Mouse (Mus musculus): ENCODE measurements around the gene Celf2. TPM values are rescaled to one million over a fixed set of nuclear protein-coding genes. Genes with fewer than 3 reads are reported as not detected.

Celf2 gene
- total RNA-seq, 2 experiments from 2014 or later: 33.3 to 58.2 TPM

DNA sequence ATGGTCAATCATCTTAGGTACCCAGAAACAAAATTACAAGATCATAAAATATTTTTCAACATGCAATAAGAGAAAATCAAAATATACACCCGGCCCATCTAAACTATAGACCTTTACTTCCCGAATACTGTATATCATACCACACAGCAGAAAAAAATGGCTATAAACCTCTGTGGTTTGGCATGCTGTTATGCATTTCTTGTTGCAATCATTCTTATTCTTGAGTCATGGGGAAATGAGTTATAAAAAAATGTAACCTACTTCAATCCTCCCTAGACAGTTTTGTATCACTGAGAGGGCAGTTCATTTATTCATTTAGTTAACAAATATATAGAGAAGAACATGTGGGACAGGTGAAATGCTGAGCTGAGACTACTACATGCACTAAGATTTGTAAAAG lies 291.3 kb downstream of the Celf2 start:
- DNase-seq (ENCODE audit: low spot score in 2 of 2): no peak

DNA sequence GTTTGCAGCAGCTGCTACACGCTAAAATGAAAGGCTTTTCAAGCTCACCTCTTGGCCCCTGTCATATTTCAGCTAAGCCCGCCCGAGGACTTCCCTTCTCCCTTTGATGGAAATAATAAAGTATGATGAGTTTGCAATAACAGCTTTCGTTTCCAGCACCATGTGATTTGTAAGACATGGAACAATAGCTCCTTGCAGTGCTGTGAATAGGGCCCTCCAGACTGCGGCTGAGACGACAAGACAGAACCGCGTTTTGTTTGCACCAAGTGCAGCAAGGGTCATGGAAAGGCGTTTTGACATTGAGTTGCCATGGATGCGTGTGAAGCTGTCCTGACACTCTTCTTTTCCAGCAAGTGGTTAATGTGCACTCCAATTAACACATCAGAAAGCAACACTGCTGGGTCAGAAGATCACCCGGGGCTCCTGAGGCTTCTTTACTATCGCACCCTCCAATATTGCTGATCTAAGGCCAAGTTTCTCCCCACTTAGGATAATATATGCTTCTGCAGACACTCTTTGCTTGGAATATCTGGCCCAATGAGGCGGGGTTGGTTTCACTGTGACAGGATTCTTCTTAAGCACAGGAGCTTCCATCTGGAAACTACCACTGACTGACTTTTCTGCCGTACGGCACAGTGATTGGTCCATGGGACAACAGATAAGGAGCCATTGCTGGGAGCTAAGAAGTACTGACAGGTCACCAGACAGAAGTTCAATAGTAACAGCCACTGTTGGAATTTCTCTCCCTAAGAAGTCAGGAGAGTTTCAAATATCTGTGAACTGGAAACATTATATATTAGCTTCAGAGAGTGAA lies 301.5 kb downstream of the Celf2 start:
- no peak for DNase-seq (ENCODE audit: low spot score in 2 of 2)

- no peak for DNase-seq (ENCODE audit: low spot score in 2 of 2)
Measured at GRCm38 (mm10) chr2:7193413-7193812, 315.9 kb downstream of the Celf2 start.

DNA sequence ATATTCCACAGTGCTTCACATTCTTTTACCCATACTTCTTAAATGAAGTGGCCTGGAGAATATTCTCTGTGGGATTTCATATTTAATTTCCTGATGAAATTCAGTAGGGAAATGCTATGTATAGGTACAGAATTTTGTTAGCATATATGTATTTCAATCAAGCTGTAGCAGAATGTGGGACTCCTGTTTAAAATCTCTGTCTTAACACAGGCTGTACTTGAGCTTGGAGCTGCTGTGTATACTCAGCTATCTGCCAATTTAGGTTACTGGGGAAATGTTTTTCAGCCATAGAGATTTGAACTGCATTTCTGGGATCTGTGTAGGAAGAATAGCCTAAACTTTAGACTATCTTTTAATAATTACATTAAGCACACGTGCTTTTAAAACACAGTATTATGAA lies 330.2 kb downstream of the Celf2 start:
- DNase-seq (ENCODE audit: low spot score in 2 of 2): no peak

- DNase-seq (ENCODE audit: low spot score in 2 of 2): no peak
Measured at GRCm38 (mm10) chr2:7173271-7174064, 335.9 kb downstream of the Celf2 start.

- DNase-seq (ENCODE audit: low spot score in 2 of 2): no peak
Measured at GRCm38 (mm10) chr2:7171087-7171696, 338.2 kb downstream of the Celf2 start.

DNA sequence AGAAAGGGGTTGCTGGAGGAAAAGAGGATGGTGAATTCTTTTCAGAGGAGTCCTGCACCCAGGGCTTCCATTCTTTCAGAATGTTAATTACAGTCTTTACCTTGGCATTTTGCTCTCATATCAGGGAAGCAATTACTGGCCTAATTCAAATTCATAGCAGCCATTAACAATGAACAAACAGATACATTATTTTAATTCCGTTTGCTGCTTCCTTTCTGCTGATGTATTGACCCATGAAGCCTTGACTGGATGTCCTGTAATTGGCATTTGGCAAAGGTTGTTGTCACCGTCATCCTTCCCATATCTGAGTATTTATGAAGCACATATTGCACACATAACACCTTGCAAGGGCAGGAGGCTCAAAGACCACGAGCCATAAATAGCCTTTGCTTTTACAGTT lies 343.6 kb downstream of the Celf2 start:
- DNase-seq (ENCODE audit: low spot score in 2 of 2): no peak

GRCm38 (mm10) chr2:7160108-7160507 lies 349.3 kb downstream of the Celf2 start:
- DNase-seq (ENCODE audit: low spot score in 2 of 2): no peak

DNA sequence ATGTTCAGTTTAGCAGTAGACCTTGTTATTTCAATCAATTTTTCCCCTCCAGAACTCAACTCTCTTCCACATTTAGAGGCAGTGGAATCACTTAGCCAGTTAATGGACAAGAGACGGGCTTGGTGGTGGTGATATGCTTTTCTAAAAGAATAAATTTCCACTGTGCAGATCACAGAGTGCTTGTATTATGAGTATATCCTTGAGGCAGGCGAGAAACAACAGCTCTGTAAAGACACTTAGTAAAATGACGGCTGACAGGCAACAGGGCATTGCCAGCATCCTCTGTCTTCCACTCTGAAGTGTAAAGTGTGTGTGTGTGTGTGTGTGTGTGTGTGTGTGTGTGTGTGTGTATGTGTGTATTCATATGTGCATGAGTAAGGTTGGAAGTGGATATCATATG lies 362.1 kb downstream of the Celf2 start:
- DNase-seq (ENCODE audit: low spot score in 2 of 2): no peak

GRCm38 (mm10) chr2:7145541-7146043 lies 363.8 kb downstream of the Celf2 start:
- no peak for DNase-seq (ENCODE audit: low spot score in 2 of 2)

- no peak for DNase-seq (ENCODE audit: low spot score in 2 of 2)
Measured at GRCm38 (mm10) chr2:7144871-7145270, 364.5 kb downstream of the Celf2 start.

DNA sequence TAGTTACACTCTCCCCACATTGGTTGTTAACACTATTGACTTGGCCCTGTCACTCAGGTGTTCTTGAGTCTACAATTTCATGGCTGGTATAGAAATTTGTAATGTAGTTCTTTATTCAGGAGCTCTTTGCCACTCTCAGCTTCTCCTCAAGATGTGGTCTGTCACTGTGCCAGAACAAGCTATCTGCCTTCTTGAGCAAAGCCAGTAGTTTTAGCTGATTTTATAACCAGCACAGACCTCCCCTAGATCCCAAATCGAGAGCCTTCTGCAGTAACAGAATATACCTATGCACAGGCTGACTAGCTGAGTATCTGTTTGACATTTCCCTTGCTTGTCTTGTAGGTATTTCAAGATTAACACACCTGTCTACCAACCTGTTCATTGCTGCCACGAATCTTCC lies 386.0 kb downstream of the Celf2 start:
- DNase-seq (ENCODE audit: low spot score in 2 of 2): no peak

- DNase-seq (ENCODE audit: low spot score in 2 of 2): no peak
Measured at GRCm38 (mm10) chr2:7115801-7116200, 393.6 kb downstream of the Celf2 start.

DNA sequence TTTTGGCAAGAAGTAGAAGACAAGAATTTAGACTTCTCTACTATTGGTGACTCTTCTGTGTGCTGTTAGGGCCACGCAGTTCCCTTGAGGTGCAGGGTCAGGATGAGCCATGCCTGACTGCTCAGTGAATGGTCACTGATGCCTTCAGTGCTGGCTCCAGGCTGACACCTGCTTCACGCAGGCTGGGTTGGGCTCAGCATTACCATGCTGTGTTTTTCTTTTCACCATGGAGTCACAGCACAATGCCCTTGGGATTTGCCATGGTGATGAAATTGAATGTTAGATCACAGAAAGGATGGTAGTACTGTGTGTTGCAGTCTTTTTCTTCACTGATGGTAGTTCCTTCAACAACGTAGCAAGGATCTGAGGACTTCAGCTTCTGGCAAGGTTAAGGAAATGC lies 394.2 kb downstream of the Celf2 start:
- no peak for DNase-seq (ENCODE audit: low spot score in 2 of 2)

DNA sequence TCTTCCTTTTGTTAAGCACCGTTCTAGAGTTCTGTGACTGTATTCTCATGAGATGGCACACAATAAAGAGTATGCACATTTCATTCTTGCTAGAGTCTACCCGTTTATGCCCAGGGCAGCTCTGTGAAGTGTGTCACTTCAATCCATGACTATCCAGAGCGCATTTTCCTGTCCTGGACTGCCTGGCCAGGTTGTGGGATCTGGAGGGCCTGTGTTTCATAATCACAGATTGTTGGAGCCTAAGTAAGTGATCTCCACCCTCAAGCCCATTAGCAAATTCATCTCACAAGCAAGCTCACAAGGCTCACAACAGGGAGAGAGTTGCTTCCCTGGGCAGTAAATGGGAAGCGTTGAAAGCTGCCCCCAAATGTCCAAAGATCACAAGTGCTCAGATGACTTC lies 395.6 kb downstream of the Celf2 start:
- no peak for DNase-seq (ENCODE audit: low spot score in 2 of 2)

DNA sequence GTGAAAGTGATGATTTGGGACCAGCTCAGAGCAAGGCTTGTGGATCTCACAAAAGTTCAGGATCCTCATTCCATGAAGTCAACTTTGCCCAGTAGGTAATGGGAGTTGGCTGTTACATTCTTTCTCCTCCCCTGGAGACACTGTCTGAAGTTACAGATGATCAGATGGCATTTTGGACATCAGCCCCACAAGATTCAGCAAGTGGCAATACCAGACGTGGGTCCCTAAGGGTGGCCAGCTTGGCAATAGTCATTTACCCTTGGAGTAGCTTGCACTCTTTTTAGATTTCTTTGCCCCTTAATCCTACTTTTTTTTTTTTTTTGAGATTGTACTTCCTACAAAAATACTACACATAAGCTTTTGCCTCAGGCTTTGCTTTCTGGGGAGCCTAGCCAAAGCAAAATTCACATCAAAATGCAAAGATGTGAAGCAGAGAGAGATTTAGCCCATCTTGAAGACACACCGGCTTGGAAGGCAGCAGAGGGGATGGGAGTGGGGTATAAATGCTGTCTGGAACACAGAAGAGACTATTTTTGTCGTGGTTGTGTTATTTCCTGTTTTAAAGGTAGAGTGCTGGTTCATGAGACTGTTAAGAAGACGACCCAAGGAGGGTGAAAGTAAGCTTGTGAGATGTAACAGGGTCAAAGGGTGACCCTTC lies 397.1 kb downstream of the Celf2 start:
- no peak for DNase-seq (ENCODE audit: low spot score in 2 of 2)

GRCm38 (mm10) chr2:7093414-7093813 lies 415.9 kb downstream of the Celf2 start:
- no peak for DNase-seq (ENCODE audit: low spot score in 2 of 2)

GRCm38 (mm10) chr2:7092641-7093040 lies 416.7 kb downstream of the Celf2 start:
- DNase-seq (ENCODE audit: low spot score in 2 of 2): no peak

- DNase-seq (ENCODE audit: low spot score in 2 of 2): no peak
Measured at GRCm38 (mm10) chr2:7090496-7090895, 418.9 kb downstream of the Celf2 start.

DNA sequence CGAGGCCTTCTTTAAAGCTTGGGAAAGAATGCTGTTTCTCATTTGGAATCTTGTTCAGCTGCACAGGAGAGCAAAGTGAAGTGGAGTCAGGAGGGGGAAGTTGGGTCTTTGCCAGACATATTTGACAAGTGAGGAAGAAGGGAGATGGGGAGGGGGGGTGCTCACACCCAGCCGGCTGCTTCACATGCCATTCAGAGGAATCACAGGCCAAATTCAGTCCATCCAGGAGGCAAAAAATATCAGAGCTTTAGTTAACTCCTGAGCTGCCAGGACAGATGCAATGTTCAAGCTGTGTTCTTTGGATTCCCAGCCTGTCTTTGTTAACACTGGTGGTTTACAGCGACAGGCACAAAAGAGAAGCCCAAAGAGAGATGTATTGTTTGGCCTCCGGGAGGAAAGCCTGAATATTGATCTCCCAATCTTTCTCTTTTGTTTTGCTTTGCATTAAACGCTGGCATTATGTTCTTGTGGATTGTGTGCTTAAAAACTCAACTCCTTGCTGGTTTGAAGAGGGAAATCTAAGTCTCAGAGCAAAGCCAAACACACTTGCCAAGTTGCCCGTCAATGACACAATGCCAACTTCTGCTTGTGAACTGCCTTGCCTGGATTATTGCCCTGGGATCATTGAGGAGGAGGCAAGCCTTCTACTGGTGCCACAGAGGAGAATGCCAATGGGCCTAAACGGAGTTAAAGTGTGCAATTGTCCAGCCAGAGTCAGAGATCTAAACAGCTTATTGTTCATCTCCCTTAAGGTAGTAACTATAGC lies 420.1 kb downstream of the Celf2 start:
- DNase-seq (ENCODE audit: low spot score in 2 of 2): no peak

- no peak for DNase-seq (ENCODE audit: low spot score in 2 of 2)
Measured at GRCm38 (mm10) chr2:7088536-7088935, 420.8 kb downstream of the Celf2 start.
